Mouse (Mus musculus) kidney, adult 2 months (tissue): ENCODE data around the gene Vmn1r233. TPM values are rescaled to one million over a fixed set of nuclear protein-coding genes. Genes with fewer than 3 reads are reported as not detected.

Source experiments
- DNase-seq: peaks from one replicate; pipeline ENCODE4 v3.0.0; 2021
- H3K27ac ChIP-seq: fragments of 200-500 bp; 2 replicates; pipeline ENCODE4 v1.5.1; 2012; ENCODE audit warnings: low read depth, low read length, control low read depth, inconsistent platforms; ENCODE audit not compliant: insufficient read depth
- H3K27me3 ChIP-seq: fragments of 200-500 bp; replicated peaks from 2 replicates; pipeline ENCODE4 v1.6.1; 2012; ENCODE audit warnings: mild to moderate bottlenecking, moderate library complexity, low read length, inconsistent platforms; ENCODE audit not compliant: control insufficient read depth, insufficient read depth
- H3K36me3 ChIP-seq: fragments of 200-500 bp; 2 replicates; pipeline ENCODE4 v1.6.1; 2012; ENCODE audit warnings: mild to moderate bottlenecking, moderate library complexity, low read length, inconsistent platforms; ENCODE audit not compliant: control insufficient read depth, insufficient read depth
- H3K4me1 ChIP-seq: fragments of 200-500 bp; 2 replicates; pipeline ENCODE4 v1.6.1; 2011; ENCODE audit warnings: low read length; ENCODE audit not compliant: control insufficient read depth, insufficient read depth
- H3K4me3 ChIP-seq: fragments of 200-500 bp; 2 replicates; pipeline ENCODE4 v1.5.1; 2011; ENCODE audit warnings: mild to moderate bottlenecking, low read depth, low read length, control low read depth; ENCODE audit not compliant: insufficient read depth
- CTCF ChIP-seq: fragments of 200-500 bp; conservative IDR thresholded peaks from 2 replicates; pipeline ENCODE4 v1.5.1; 2011; ENCODE audit warnings: low read depth, mild to moderate bottlenecking, control low read depth, low read length, moderate library complexity, mixed read lengths; ENCODE audit not compliant: insufficient read depth, insufficient read length
- POLR2A ChIP-seq: fragments of 200-500 bp; IDR thresholded peaks from one replicate; pipeline ENCODE4 v1.6.1; 2011; ENCODE audit warnings: low read depth, low read length, control low read depth
- WGBS: fragments of 180-500 bp; shearing (Covaris S2); methylation state at CpG from one replicate; pipeline ENCODE4 v1.1.7; 2018; 5-methylcytosine and 5-hydroxymethylcytosine counted together
- polyA plus RNA-seq: library from polyadenylated mRNA; depleted of rRNA; stranded (reverse); fragments of >200 nt; gene quantifications from 2 replicates; pipeline ENCODE4 v1.2.3, GENCODE M21; 2012; rRNA removed

The Vmn1r233 gene
- polyA plus RNA-seq, 1 experiment, result not detected

DNA sequence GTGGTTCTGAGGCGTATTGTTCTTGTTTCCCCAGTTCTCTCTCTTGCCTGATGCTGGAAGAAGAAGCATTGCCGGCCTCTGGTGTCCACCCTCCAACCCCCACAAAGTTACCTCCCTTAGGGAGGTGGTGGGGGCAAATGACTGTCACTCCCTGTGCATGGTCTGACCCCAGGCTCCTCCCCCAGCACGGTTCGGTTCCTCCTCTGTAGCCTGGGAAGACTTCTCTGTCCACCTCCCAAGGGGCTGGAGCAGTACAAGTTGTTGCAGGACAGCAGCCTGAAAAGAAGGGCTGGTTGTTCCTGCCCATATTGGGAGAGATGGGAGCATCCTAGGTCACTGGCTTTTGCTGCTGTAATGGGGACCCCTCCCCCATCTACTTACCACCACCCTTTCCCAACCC lies 30.8 kb downstream of the Vmn1r233 start:
- DNase-seq, result no peak
- no peak overlapping the region for H3K4me3 ChIP-seq
- peaks cover 15% of the 10 kb centered on the region for H3K36me3 ChIP-seq
- WGBS, result 51% methylated on average over 4 of the region's 4 CpGs
- no peak for TF ChIP-seq POLR2A
- H3K27me3 ChIP-seq, result no peaks in the 10 kb centered on the region
- H3K27ac ChIP-seq, result no peak overlapping the region
- no peaks in the 10 kb centered on the region for H3K4me1 ChIP-seq

- no peak for DNase-seq
- H3K4me1 ChIP-seq, result no peaks in the 10 kb centered on the region
- peaks cover 38% of the 10 kb centered on the region for H3K36me3 ChIP-seq
- H3K27ac ChIP-seq, result no peak overlapping the region
- 93% methylated on average over 5 of the region's 5 CpGs for WGBS
- H3K27me3 ChIP-seq, result no peaks in the 10 kb centered on the region
- TF ChIP-seq POLR2A (no peak), CTCF (no peak)
- H3K4me3 ChIP-seq, result no peak overlapping the region
Observed at GRCm38 (mm10) chr17:20960386-20960785, 35.9 kb downstream of the Vmn1r233 start.

GRCm38 (mm10) chr17:20946636-20947035 lies 49.6 kb downstream of the Vmn1r233 start:
- Histone ChIP-seq H3K27ac (no peak overlapping the region), H3K36me3 (no peaks in the 10 kb centered on the region), H3K27me3 (no peaks in the 10 kb centered on the region), H3K4me3 (peak overlapping the region; percentile 6; the same call in 1 of the 2 replicates), H3K4me1 (peaks cover 14% of the 10 kb centered on the region)
- TF ChIP-seq POLR2A, result no peak
- no peak for TF ChIP-seq CTCF
- no peak for DNase-seq

DNA sequence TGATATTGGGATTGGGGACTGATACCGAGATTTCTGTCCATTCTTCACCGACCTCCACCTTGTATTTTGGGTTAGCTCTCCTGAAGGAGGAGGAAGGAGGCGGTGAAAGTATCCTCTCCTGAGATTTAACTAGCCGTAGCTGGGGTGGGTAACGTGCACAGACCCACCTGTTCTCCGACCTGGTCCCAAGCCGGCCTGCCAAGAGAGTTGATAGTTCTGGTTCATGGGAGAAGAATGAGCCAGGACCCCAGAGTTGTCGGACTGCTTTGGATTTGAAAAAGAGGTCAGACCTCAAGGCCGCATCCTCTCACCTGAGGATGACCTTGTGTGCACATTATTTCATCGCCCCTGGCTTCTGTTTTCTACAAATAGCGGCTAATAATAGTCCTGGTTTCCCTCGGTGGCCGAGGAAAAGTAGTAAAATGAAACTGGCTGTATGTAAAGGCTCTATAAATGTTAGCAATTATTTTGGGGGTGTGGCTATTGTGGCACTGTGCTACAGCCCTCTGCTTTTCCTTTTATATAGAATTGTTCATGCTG lies 50.2 kb downstream of the Vmn1r233 start:
- peak overlapping the region; percentile 99 for H3K27ac ChIP-seq
- peaks cover 14% of the 10 kb centered on the region for H3K4me1 ChIP-seq
- TF ChIP-seq POLR2A (no peak), CTCF (no peak)
- H3K4me3 ChIP-seq, result peak overlapping the region; percentile 95
- WGBS, result under 1% methylated on average over 13 of the region's 13 CpGs
- H3K27me3 ChIP-seq, result no peaks in the 10 kb centered on the region
- no peaks in the 10 kb centered on the region for H3K36me3 ChIP-seq
- peak; percentile 13 for DNase-seq

DNA sequence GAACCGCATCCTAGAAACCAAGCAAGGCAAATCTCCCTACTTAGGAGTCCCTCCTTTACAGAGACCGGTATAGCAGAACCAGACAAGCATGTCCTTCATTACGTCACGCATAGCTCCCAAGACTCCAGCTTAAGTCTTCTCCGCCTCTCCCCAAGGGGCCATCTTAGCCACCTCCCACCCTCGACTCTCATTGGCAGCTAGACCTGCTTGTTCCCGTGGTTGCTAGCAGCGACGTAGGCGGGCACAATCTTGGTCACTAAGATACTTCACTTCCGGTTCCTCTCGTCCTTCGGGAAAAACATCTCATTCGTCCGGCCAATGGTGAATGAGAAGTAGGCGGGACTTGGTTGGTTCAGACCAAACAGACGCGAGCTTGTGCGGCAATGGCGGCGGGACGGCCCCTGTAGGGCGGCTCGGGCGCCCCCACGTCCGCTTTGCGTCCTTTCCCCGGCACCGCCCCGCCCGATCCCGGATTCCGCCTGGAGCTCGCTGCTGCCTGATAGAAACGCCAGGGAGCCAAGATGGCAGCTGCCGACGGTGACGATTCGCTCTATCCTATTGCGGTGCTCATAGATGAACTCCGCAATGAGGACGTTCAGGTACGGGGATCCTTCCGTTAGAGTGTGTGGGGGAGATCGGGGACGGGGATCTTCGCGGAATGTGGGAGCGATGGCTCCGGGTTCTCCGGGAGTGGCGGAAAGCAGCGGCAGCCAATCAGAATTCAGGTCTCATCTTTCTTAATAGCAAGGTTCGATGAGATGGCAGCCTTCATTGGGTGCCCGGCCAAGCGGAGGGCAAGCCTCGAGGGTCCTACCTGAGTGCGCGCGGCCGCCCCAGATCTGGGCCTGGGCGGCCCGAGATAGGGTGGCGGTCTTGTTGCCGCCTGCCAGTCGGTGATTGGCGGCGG lies 51.0 kb downstream of the Vmn1r233 start, which contains the start of gene Ppp2r1a:
Gene Ppp2r1a, plus strand, starts transcription at position 327 of the 907 bp plus-strand sequence.
- Histone ChIP-seq H3K36me3 (no peaks in the 10 kb centered on the region), H3K4me1 (peaks cover 14% of the 10 kb centered on the region), H3K4me3 (peak within 1 kb of the TSS; percentile 95), H3K27me3 (no peaks in the 10 kb centered on the region), H3K27ac (peak within 1 kb of the TSS; percentile 99)
- DNase-seq, result peak; percentile 100
- TF ChIP-seq POLR2A (peak; percentile 76), CTCF (no peak)
- WGBS, result under 1% methylated on average over 69 of the region's 69 CpGs

- no peaks in the 10 kb centered on the region for H3K27me3 ChIP-seq
- H3K4me1 ChIP-seq, result peaks cover 8% of the 10 kb centered on the region
- TF ChIP-seq POLR2A (no peak), CTCF (no peak)
- H3K27ac ChIP-seq, result 0 out of 2 replicates have a peak overlapping the region, but pooled peaks have one; percentile 19
- H3K4me3 ChIP-seq, result peak overlapping the region; percentile 77
- WGBS, result 35% methylated on average over 3 of the region's 3 CpGs
- DNase-seq, result peak; percentile 9
- H3K36me3 ChIP-seq, result no peaks in the 10 kb centered on the region
Observed at GRCm38 (mm10) chr17:20944226-20944625, 52.0 kb downstream of the Vmn1r233 start.

Other genes with a start within 250 kb of the Vmn1r233 start
- gene Vmn1r228, start 210.3 kb downstream of the Vmn1r233 start, polyA plus RNA-seq, result not detected in 2 replicates
- not detected in 2 replicates for gene Vmn1r229, start 184.9 kb downstream of the Vmn1r233 start, polyA plus RNA-seq
- gene Vmn1r230, start 156.0 kb downstream of the Vmn1r233 start, polyA plus RNA-seq, result not detected in 2 replicates
- not detected in 2 replicates for gene Vmn1r231, start 91.4 kb downstream of the Vmn1r233 start, polyA plus RNA-seq
- not detected in 2 replicates for gene Vmn1r232, start 76.8 kb downstream of the Vmn1r233 start, polyA plus RNA-seq
- 217 and 230 TPM in 2 replicates for gene Ppp2r1a, start 51.2 kb downstream of the Vmn1r233 start, polyA plus RNA-seq
- 1.9 and 2.4 TPM in 2 replicates for gene Zfp160, start 12.4 kb upstream of the Vmn1r233 start, polyA plus RNA-seq
- not detected in 2 replicates for gene Vmn1r234, start 229.6 kb upstream of the Vmn1r233 start, polyA plus RNA-seq